Mouse (Mus musculus) cerebellum, adult 2 months (tissue): ENCODE results near the gene Gnaz.

Experiments used
- CTCF ChIP-seq: fragments of 200-500 bp; IDR thresholded peaks from 2 replicates; pipeline ENCODE4 v1.5.1; 2011; ENCODE audit warnings: low read depth, mild to moderate bottlenecking, control low read depth, low read length, moderate library complexity, borderline replicate concordance; ENCODE audit not compliant: insufficient read depth
- POLR2A ChIP-seq: fragments of 200-500 bp; IDR thresholded peaks from 2 replicates; pipeline ENCODE4 v1.6.1; 2011; ENCODE audit warnings: low read length, control low read depth, borderline replicate concordance; ENCODE audit not compliant: insufficient read depth

GRCm38 (mm10) chr10:74964380-74964779 is 2.6 kb upstream of the Gnaz start:
- TF ChIP-seq POLR2A = no peak
- TF ChIP-seq CTCF = no peak
